Mouse (Mus musculus): ENCODE data around the gene Sprr3. TPM values are rescaled to one million over a fixed set of nuclear protein-coding genes. Genes with fewer than 3 reads are reported as not detected.
"Not testable (repeated sequence)": the region's sequence is repeated elsewhere in the genome, so short reads cannot be mapped to it uniquely, and the experiment has no call there.

The Sprr3 gene
- not detected for total RNA-seq (2021)
- polyA plus RNA-seq (2012; rRNA removed): 0.39 TPM in 1 of 2 replicates, not detected in the other
- long read RNA-seq: 0 reads

- DNase-seq: no peak
Measured at GRCm38 (mm10) chr3:92458620-92459019, at the start of gene Sprr3. Sprr3 (minus strand) TSS chr3:92458720.

DNA sequence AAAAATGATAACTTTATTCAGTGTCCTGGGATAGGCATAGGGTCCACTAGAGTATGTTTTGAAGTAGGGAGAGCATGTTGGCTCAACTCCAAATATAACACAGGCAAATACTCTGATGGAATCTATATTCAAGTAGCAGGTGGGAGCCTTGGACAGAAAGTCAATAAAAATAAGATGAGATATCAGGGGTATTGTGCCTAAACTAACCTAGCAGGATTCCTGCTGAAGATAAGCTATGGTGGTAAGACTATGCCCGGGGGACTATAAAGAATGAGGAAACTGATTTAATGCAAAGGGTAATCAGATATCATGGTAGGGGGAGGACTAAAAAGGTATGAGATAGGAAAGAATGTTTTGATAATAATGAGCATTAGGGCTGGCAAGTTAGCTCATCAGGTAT lies 49.7 kb upstream of the Sprr3 start:
- DNase-seq: no peak

DNA sequence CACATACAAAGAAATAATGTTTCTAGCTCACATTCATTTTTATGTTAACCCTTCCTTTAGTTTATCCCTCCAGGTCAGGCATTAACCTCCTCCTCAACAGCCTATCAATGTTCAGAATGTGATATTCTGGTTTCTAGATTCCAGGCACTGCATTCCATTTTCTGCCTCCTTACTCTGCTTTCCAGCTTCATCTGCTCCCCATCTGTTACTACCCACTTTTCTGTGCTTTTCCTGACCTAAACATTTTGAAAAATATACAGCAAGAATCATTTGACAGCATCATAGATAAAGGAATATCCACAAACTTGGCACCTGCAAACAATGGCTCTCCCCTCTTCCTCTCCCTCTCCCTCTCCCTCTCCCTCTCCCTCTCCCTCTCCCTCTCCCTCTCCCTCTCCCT lies 45.0 kb upstream of the Sprr3 start:
- no peak for DNase-seq

DNA sequence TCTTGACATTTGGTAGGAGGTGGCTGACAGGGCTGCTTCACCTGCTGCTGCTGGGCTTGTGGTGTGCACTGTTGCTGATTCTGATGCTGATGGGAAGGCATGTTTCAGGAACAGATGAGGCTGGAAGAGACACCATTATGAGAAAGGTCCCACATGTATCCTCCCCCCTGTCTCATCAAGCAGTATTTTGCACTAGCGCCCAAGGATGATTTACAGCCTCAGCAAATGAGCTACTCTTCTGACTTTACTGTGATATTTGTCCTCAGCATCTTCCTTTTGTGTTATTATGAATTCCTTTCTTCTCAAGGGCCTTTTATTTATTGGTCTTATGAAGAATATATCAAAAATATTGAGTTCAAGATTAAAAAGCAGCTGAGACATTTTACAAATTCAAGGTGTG lies 41.9 kb upstream of the Sprr3 start, which contains the start of gene Sprr4:
Sprr4 (minus strand) TSS at position 101 of the 400 bp plus-strand sequence.
- no peak for DNase-seq

- not testable (repeated sequence) for DNase-seq
Measured at GRCm38 (mm10) chr3:92490262-92490661, 31.7 kb upstream of the Sprr3 start.

DNA sequence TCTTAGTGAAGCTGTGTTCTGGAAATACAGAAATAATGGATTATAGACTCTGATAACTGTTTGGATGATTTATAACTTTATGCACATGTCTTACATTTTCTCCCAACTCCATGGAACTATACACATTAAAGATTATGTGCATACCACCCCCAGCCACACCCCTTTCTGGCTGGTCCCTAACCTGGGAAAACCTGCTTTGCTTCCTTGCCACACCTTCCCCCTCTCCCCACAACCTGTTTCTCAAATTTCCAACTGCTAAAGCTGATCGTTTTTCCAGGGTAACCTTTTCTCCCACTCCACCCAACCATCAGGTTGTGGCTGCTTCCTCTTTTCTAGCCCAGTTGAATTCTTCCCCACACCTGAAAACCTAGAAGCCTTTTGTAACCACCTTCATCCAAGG lies 27.8 kb upstream of the Sprr3 start:
- DNase-seq: no peak

- peak; percentile 56 for DNase-seq
Measured at GRCm38 (mm10) chr3:92485863-92486262, 27.3 kb upstream of the Sprr3 start, which contains the start of gene Sprr1a. Sprr1a (minus strand) TSS chr3:92485895.

- not testable (repeated sequence) for DNase-seq
Measured at GRCm38 (mm10) chr3:92481249-92481648, 22.7 kb upstream of the Sprr3 start.

GRCm38 (mm10) chr3:92470111-92470510 lies 11.6 kb upstream of the Sprr3 start:
- no peak for DNase-seq

- no peak for DNase-seq
Measured at GRCm38 (mm10) chr3:92467424-92467823, 8.9 kb upstream of the Sprr3 start.

DNA sequence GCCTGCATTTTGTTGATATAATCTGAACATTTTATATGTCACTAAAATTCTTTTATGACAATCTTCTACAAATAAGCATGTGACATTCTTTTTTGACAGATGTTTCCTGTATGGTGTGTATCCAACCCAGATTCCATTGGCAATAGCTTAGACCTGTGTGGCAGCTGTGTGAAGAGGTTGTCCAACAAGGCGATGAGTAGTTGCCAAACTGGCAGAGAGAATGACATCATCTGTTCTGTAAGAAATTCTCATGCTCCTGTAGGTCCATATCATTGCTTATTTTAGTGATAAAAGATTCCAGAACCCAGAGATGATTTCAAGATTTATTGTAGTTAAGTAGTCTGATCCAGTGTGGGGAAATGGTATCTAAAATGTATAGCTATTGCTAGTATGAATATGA lies 8.1 kb upstream of the Sprr3 start:
- DNase-seq: no peak

GRCm38 (mm10) chr3:92455151-92455550 lies 3.4 kb downstream of the Sprr3 start:
- no peak for DNase-seq

DNA sequence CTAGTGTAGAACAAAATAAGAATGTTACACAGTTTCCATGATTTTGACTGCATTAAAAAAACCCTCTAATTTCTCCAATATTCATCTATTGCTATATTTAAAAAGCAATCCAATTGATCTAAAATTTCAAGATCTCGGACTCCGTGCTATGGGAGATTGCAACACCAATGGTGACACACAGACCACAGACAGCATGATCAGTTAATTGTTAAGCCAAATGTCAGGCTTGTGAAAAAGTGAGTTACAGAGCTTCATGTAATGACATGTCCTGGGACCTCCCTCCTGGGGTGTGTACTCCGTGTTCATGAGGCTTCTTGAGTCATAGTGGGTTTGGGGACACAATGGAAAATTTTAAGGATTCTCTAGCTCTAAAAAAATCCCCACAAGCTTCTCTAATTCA lies 18.3 kb downstream of the Sprr3 start:
- no peak for DNase-seq

- DNase-seq: no peak
Measured at GRCm38 (mm10) chr3:92438689-92439088, 19.8 kb downstream of the Sprr3 start, which contains the start of gene Sprr1b. Sprr1b (minus strand) TSS chr3:92438789.

DNA sequence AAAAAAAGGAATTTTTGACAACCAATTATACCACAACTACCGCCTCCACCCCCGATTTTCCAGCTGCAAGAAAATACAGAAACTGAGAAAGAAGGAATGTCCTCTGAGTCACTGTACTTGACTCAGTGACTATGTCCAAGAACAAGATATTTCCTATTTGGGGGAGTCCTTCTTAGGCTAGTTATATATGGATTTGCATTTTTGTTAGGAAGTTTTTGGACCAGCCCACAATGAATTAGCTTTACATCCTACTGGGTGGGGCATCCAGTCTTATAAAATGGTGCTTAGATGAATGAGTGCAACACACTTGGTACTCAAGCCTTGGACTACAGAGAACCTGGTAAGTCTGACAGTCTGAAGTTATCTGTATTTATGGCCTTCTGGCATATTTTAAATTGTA lies 26.2 kb downstream of the Sprr3 start, which contains the start of gene Sprr2k:
Sprr2k (plus strand) TSS at position 301 of the 400 bp plus-strand sequence.
- no peak for DNase-seq

- no peak for DNase-seq
Measured at GRCm38 (mm10) chr3:92429323-92429722, 29.2 kb downstream of the Sprr3 start, which contains the start of gene Gm9774. Gm9774 (minus strand) TSS chr3:92429423.

DNA sequence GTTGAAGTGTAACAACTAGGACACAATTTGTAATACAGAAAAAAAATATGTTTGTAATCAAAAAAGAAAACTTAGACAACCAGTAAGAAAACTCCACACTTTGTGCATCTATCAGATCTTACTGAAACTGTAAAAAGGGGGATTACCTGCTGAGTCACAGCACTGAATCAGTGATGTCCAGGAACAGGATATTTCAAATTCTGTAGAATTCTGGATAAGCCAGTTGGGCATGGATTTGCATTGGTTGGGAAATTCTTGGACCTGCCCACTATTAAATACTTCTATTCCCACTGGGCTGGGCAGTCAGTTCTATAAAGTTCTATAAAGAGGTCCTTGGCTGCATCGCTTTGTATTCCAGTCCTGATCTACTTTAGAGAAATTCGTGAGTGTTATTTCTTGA lies 40.7 kb downstream of the Sprr3 start, which contains the start of gene Sprr2j-ps:
Sprr2j-ps (plus strand) TSS at position 301 of the 400 bp plus-strand sequence.
- DNase-seq: no peak

- DNase-seq: no peak
Measured at GRCm38 (mm10) chr3:92407691-92408090, 50.8 kb downstream of the Sprr3 start, which contains the start of gene Sprr2i. Sprr2i (plus strand) TSS chr3:92407991.

Other genes starting within 250 kb of the Sprr3 start
- not detected for gene Sprr2a1, start 242.9 kb downstream of the Sprr3 start, total RNA-seq (2021)
- not detected in 2 replicates for gene Sprr2a1, start 242.9 kb downstream of the Sprr3 start, polyA plus RNA-seq (2012; rRNA removed)
- not detected for gene Sprr2a2, start 242.8 kb downstream of the Sprr3 start, total RNA-seq (2021)
- gene Sprr2a2, start 242.8 kb downstream of the Sprr3 start, polyA plus RNA-seq (2012; rRNA removed): 1.8 and 18.7 TPM in 2 replicates
- gene Sprr2a3, start 173.3 kb downstream of the Sprr3 start, total RNA-seq (2021): not detected
- 0.22 TPM in 1 of 2 replicates, not detected in the other for gene Sprr2a3, start 173.3 kb downstream of the Sprr3 start, polyA plus RNA-seq (2012; rRNA removed)
- gene Sprr2b, start 142.1 kb downstream of the Sprr3 start, total RNA-seq (2021): not detected
- not detected in 2 replicates for gene Sprr2b, start 142.1 kb downstream of the Sprr3 start, polyA plus RNA-seq (2012; rRNA removed)
- gene Sprr2d, start 119.6 kb downstream of the Sprr3 start, total RNA-seq (2021): not detected
- gene Sprr2d, start 119.6 kb downstream of the Sprr3 start, polyA plus RNA-seq (2012; rRNA removed): not detected in 2 replicates
- gene Sprr2e, start 106.6 kb downstream of the Sprr3 start, total RNA-seq (2021): not detected
- not detected in 2 replicates for gene Sprr2e, start 106.6 kb downstream of the Sprr3 start, polyA plus RNA-seq (2012; rRNA removed)
- not detected for gene Sprr2f, start 93.5 kb downstream of the Sprr3 start, total RNA-seq (2021)
- not detected in 2 replicates for gene Sprr2f, start 93.5 kb downstream of the Sprr3 start, polyA plus RNA-seq (2012; rRNA removed)
- not detected for gene Sprr2h, start 73.0 kb downstream of the Sprr3 start, total RNA-seq (2021)
- gene Sprr2h, start 73.0 kb downstream of the Sprr3 start, polyA plus RNA-seq (2012; rRNA removed): not detected in 2 replicates
- not detected for gene Sprr2i, start 50.7 kb downstream of the Sprr3 start, total RNA-seq (2021)
- not detected in 2 replicates for gene Sprr2i, start 50.7 kb downstream of the Sprr3 start, polyA plus RNA-seq (2012; rRNA removed)
- gene Sprr2j-ps, start 40.6 kb downstream of the Sprr3 start, total RNA-seq (2021): not detected
- gene Sprr2j-ps, start 40.6 kb downstream of the Sprr3 start, polyA plus RNA-seq (2012; rRNA removed): not detected in 2 replicates
- 1 to 10 TPM; 4.6 to 6.3 TPM for gene Gm9774, start 29.3 kb downstream of the Sprr3 start, total RNA-seq (2021)
- 17.5 and 20.8 TPM in 2 replicates for gene Gm9774, start 29.3 kb downstream of the Sprr3 start, polyA plus RNA-seq (2012; rRNA removed)
- gene Sprr2k, start 26.1 kb downstream of the Sprr3 start, total RNA-seq (2021): not detected
- gene Sprr2k, start 26.1 kb downstream of the Sprr3 start, polyA plus RNA-seq (2012; rRNA removed): not detected in 2 replicates
- gene Sprr1b, start 19.9 kb downstream of the Sprr3 start, total RNA-seq (2021): not detected
- not detected in 2 replicates for gene Sprr1b, start 19.9 kb downstream of the Sprr3 start, polyA plus RNA-seq (2012; rRNA removed)
- gene Sprr1a, start 27.2 kb upstream of the Sprr3 start, total RNA-seq (2021): under 1 TPM in 1 of 2 experiments, not detected in 1; 0.38 TPM
- 0.21 and 0.56 TPM in 2 replicates for gene Sprr1a, start 27.2 kb upstream of the Sprr3 start, polyA plus RNA-seq (2012; rRNA removed)
- gene Sprr4, start 41.8 kb upstream of the Sprr3 start, total RNA-seq (2021): not detected
- not detected in 2 replicates for gene Sprr4, start 41.8 kb upstream of the Sprr3 start, polyA plus RNA-seq (2012; rRNA removed)
- not detected for gene 2310046K23Rik, start 75.8 kb upstream of the Sprr3 start, total RNA-seq (2021)
- not detected in 2 replicates for gene 2310046K23Rik, start 75.8 kb upstream of the Sprr3 start, polyA plus RNA-seq (2012; rRNA removed)
- not detected for gene Ivl, start 115.0 kb upstream of the Sprr3 start, total RNA-seq (2021)
- not detected in 2 replicates for gene Ivl, start 115.0 kb upstream of the Sprr3 start, polyA plus RNA-seq (2012; rRNA removed)
- not detected for gene Smcp, start 130.3 kb upstream of the Sprr3 start, total RNA-seq (2021)
- not detected in 2 replicates for gene Smcp, start 130.3 kb upstream of the Sprr3 start, polyA plus RNA-seq (2012; rRNA removed)
- gene 2210017I01Rik, start 148.8 kb upstream of the Sprr3 start, total RNA-seq (2021): not detected
- gene 2210017I01Rik, start 148.8 kb upstream of the Sprr3 start, polyA plus RNA-seq (2012; rRNA removed): not detected in 2 replicates
- not detected for gene Lce6a, start 162.9 kb upstream of the Sprr3 start, total RNA-seq (2021)
- not detected in 2 replicates for gene Lce6a, start 162.9 kb upstream of the Sprr3 start, polyA plus RNA-seq (2012; rRNA removed)
- gene Lce1a1, start 189.6 kb upstream of the Sprr3 start, total RNA-seq (2021): not detected
- gene Lce1a1, start 189.6 kb upstream of the Sprr3 start, polyA plus RNA-seq (2012; rRNA removed): 0.33 TPM in 1 of 2 replicates, not detected in the other
- gene Lce1b, start 198.2 kb upstream of the Sprr3 start, total RNA-seq (2021): not detected
- gene Lce1b, start 198.2 kb upstream of the Sprr3 start, polyA plus RNA-seq (2012; rRNA removed): not detected in 2 replicates
- not detected for gene Lce1a2, start 211.6 kb upstream of the Sprr3 start, total RNA-seq (2021)
- not detected in 2 replicates for gene Lce1a2, start 211.6 kb upstream of the Sprr3 start, polyA plus RNA-seq (2012; rRNA removed)
- not detected for gene Lce1c, start 220.5 kb upstream of the Sprr3 start, total RNA-seq (2021)
- not detected in 2 replicates for gene Lce1c, start 220.5 kb upstream of the Sprr3 start, polyA plus RNA-seq (2012; rRNA removed)
- not detected for gene Lce1d, start 228.5 kb upstream of the Sprr3 start, total RNA-seq (2021)
- gene Lce1d, start 228.5 kb upstream of the Sprr3 start, polyA plus RNA-seq (2012; rRNA removed): not detected in 2 replicates

Measured in adrenal gland, adult 2 months (tissue).